Mouse (Mus musculus) cortical plate, adult 2 months (tissue): ENCODE results near the gene Tle3.

Experiments
- CTCF ChIP-seq: fragments of 200-500 bp; IDR thresholded peaks from 2 replicates; pipeline ENCODE4 v1.5.1; 2011; ENCODE audit warnings: mild to moderate bottlenecking, control low read depth, low read length; ENCODE audit not compliant: insufficient read depth; ENCODE audit errors: extremely low read depth
- POLR2A ChIP-seq: fragments of 200-500 bp; IDR thresholded peaks from 2 replicates; pipeline ENCODE4 v1.6.1; 2011; ENCODE audit warnings: mild to moderate bottlenecking, low read length, control low read depth; ENCODE audit not compliant: insufficient read depth; ENCODE audit errors: extremely low read depth

DNA sequence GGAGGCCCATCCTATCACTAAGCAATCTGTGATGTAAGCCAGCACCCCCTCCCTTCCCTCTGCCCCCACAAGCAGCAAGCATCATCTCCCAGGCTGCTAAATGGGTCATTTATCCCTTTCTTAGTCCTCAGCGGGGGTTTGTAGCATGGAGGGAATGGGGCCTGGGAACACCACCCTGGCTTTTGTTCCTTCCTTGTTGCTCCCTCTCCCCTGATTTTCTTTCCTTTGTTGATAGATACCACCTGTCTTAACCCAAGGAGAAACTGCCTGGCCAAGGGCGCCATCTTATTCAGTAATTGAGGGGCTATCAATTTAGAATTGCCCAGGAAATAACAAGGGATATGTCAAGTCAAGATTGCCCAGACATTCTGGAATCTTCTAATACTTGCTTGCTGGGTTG lies 14.1 kb downstream of the Tle3 start:
- TF ChIP-seq CTCF (no peak), POLR2A (no peak)
